Mouse (Mus musculus) thymus, adult 2 months (tissue): Measurements from ENCODE around the gene Gm6793. TPM values are rescaled to one million over a fixed set of nuclear protein-coding genes. Genes with fewer than 3 reads are reported as not detected.

ENCODE experiments used
- DNase-seq: peaks from one replicate; pipeline ENCODE4 v3.0.0; 2021
- H3K27ac ChIP-seq: fragments of 200-500 bp; 2 replicates; pipeline ENCODE4 v1.5.1; 2012; ENCODE audit warnings: low read length, control low read depth; ENCODE audit not compliant: control insufficient read depth, insufficient read depth
- H3K27me3 ChIP-seq: fragments of 200-500 bp; 2 replicates; pipeline ENCODE4 v1.6.1; 2012; ENCODE audit warnings: mild to moderate bottlenecking, low read length, moderate library complexity, mixed read lengths; ENCODE audit not compliant: control insufficient read depth, insufficient read depth
- H3K36me3 ChIP-seq: fragments of 200-500 bp; 2 replicates; pipeline ENCODE4 v1.6.1; 2012; ENCODE audit warnings: mild to moderate bottlenecking, low read length, moderate library complexity; ENCODE audit not compliant: control insufficient read depth, insufficient read depth
- H3K4me1 ChIP-seq: fragments of 200-500 bp; replicated peaks from 2 replicates; pipeline ENCODE4 v1.6.1; 2012; ENCODE audit warnings: low read length; ENCODE audit not compliant: control insufficient read depth, insufficient read depth
- H3K4me3 ChIP-seq: fragments of 200-500 bp; 2 replicates; pipeline ENCODE4 v1.5.1; 2012; ENCODE audit warnings: mild to moderate bottlenecking, low read length, control low read depth, moderate library complexity; ENCODE audit not compliant: control insufficient read depth, insufficient read depth
- CTCF ChIP-seq: fragments of 200-500 bp; IDR thresholded peaks from 2 replicates; pipeline ENCODE4 v1.5.1; 2012; ENCODE audit warnings: mild to moderate bottlenecking, control low read depth, low read length, moderate library complexity, borderline replicate concordance; ENCODE audit not compliant: control insufficient read depth, poor library complexity, insufficient read depth; ENCODE audit errors: extremely low read depth
- POLR2A ChIP-seq: fragments of 200-500 bp; IDR thresholded peaks from 2 replicates; pipeline ENCODE4 v1.6.1; 2012; ENCODE audit warnings: mild to moderate bottlenecking, low read length, control low read depth, moderate library complexity; ENCODE audit not compliant: control insufficient read depth, poor library complexity, insufficient read depth; ENCODE audit errors: extremely low read depth
- WGBS: fragments of 180-500 bp; shearing (Covaris S2); methylation state at CpG from one replicate; pipeline ENCODE4 v1.1.7; 2018; 5-methylcytosine and 5-hydroxymethylcytosine counted together
- polyA plus RNA-seq: library from polyadenylated mRNA; depleted of rRNA; stranded (reverse); fragments of >200 nt; gene quantifications from 2 replicates; pipeline ENCODE4 v1.2.3, GENCODE M21; 2012; rRNA removed

Gm6793 gene
- polyA plus RNA-seq = not detected in 2 replicates

DNA sequence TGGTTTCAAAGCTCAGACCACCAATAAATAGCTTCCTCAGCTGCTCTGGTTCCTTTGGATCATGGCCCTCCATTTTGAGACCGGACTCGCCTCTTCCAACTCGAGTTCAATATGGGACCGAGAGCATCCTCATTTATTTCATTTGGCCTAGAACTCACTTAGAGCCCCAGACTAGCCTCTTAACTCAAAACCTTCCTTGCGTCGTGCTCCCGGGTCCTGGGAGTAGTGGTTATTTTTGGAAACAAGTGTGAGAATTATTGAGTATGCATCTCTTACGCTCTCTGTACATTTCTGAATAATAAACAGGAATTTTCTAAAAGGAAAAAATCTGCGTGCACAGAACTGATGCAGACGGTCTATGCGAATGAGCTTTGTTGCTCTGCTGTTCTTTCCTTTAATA, at the start of gene Gm6793:
Gene Gm6793 (minus strand): TSS at position 101 of the 400 bp plus-strand sequence.
- no peaks in the 10 kb centered on the region for H3K27me3 ChIP-seq

DNA sequence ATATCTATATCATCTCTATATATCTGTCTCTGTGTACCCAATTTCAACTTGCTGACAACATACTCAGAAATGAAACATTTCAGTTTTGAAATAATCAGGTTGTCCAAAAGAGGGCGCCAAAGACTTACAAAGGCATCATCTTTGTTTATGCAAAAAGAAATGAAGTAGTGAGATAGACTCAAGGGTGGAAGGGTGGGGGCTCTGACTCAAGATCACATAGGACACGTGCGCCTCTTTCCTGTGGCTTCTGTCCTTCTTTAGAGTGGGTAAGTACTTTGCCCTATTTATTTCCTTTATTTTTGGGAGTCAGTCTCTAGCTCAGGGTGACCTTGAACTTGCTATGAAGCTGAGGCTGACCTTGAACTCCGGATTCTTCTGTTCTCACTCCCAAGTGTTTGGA, 46.5 kb upstream of the Gm6793 start:
- 34% methylated on average over 4 of the region's 4 CpGs for WGBS
- TF ChIP-seq POLR2A (no peak), CTCF (no peak)
- DNase-seq = peak; percentile 11
- Histone ChIP-seq H3K4me3 (no peak overlapping the region), H3K27ac (no peak overlapping the region), H3K27me3 (no peaks in the 10 kb centered on the region), H3K4me1 (no peaks in the 10 kb centered on the region; the same call in 1 of the 2 replicates), H3K36me3 (no peaks in the 10 kb centered on the region)

More for the DNA sequence above, at the start of gene Gm6793:
- no peak within 1 kb of the TSS for H3K4me3 ChIP-seq
- no peak within 1 kb of the TSS for H3K27ac ChIP-seq
- H3K36me3 ChIP-seq = peaks cover 16% of the 10 kb centered on the region
- WGBS = 96% methylated on average over 11 of the region's 11 CpGs
- peaks cover 2% of the 10 kb centered on the region; the same call in 1 of the 2 replicates for H3K4me1 ChIP-seq
- no peak for DNase-seq
- TF ChIP-seq POLR2A (no peak), CTCF (no peak)

DNA sequence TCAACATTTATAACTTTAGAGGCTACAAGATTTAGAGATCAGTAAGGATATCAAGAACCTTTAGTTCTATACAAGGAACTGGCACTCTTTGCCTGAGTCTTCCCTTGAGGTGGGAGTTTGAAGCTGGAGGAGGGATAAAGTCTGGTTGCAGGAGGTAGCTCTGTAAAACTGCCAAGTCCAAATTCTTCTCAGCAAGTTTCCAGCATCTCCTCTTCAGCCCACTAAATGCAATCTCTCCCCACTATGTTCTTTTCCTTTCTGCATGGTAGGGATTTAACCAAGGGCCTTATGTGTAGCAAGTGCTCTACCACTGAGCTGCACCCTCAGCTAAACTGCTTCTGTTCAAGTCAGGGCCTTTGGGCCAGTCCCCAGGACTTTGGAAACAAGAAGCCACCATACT, 39.6 kb upstream of the Gm6793 start:
- no peaks in the 10 kb centered on the region for H3K4me1 ChIP-seq
- TF ChIP-seq CTCF (no peak), POLR2A (no peak)
- no peak for DNase-seq

DNA sequence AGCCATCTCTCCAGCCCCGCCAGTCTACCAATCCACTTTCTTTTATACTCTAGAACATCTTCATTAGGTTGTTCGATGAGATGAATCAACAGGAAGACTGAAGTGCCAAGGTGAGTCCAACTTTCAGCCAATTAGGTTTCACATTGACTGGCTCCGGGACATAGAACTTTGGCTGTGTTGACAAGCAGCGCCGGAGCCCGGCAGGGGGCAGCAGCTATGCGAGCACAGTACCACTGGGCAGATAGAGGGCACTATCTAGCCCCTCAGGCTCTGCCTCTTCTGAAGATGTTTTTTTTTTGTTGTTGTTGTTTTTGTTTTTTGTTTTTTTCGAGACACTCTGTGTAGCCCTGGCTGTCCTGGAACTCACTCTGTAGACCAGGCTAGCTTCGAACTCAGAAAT, 36.7 kb upstream of the Gm6793 start:
- no peaks in the 10 kb centered on the region for H3K4me1 ChIP-seq
- DNase-seq = no peak
- no peak overlapping the region for H3K4me3 ChIP-seq
- no peaks in the 10 kb centered on the region for H3K27me3 ChIP-seq
- no peak overlapping the region for H3K27ac ChIP-seq
- H3K36me3 ChIP-seq = no peaks in the 10 kb centered on the region
- TF ChIP-seq CTCF (0 out of 2 replicates have a peak, but pooled peaks have one; percentile 16), POLR2A (no peak)
- 84% methylated on average over 9 of the region's 9 CpGs for WGBS

More for the DNA sequence above, 39.6 kb upstream of the Gm6793 start:
- Histone ChIP-seq H3K36me3 (no peaks in the 10 kb centered on the region), H3K4me3 (no peak overlapping the region), H3K27me3 (no peaks in the 10 kb centered on the region), H3K27ac (no peak overlapping the region)

DNA sequence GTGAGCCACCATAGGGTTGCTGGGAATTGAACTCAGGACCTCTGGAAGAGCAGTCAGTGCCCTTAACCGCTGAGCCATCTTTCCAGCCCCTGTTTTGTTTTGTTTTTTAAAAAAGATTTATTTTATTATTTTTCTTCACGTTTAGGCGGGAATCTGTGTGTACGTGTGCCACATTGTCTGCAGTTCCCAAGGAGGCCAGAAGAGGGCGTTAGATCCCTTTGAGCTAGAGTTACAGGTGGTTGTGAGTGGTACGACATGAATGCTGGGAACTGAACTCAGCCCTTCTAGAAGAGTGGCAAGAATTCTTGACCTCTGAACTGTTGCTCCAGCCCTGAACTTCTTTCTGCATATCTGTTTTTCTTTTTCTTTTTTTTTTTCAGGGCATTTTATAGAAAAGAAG, 35.1 kb upstream of the Gm6793 start:
- Histone ChIP-seq H3K4me1 (no peaks in the 10 kb centered on the region), H3K27me3 (no peaks in the 10 kb centered on the region), H3K4me3 (no peak overlapping the region), H3K27ac (no peak overlapping the region), H3K36me3 (no peaks in the 10 kb centered on the region)
- TF ChIP-seq CTCF (no peak), POLR2A (no peak)
- DNase-seq = no peak
- 85% methylated on average over 6 of the region's 6 CpGs for WGBS

DNA sequence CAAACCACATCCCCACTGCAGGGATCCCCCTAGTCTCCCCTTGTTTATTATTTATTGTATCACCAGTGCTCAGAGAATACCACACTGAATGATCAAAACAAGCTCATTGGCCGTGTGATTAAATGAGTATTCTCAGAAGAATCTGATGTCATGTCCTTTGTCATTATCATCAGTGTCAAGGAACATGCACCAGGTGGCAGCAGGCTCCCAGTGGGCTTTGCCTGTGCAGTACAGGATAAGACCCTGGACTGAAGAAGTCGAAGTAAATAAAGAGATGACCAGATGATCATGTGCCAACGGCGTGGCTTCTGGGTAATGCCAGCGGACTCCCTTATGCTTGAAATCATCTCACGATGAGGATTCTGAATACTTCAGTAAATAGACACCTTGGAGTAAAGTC, 33.5 kb upstream of the Gm6793 start:
- no peaks in the 10 kb centered on the region for H3K4me1 ChIP-seq
- 86% methylated on average over 6 of the region's 6 CpGs for WGBS
- no peak for TF ChIP-seq POLR2A
- TF ChIP-seq CTCF = no peak

DNA sequence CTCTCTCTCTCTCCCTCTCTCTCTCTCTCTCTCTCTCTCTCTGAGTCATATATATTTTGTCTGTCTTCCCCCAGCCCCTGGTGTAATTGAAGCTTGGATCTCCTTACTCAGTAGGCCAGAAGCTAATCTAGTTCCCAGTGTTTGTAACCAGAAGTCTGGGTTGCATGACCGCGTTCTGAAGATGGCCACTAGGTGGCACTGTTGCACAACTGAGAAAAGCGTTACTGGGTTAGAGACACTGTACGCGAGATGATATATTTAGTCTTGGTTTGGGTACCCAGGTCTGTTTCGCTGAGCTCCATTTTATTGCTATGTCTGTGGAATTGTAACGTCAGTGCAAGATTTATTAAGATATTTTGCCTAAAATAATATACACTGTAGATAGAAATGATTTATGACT, 31.1 kb upstream of the Gm6793 start:
- Histone ChIP-seq H3K4me3 (no peak overlapping the region), H3K27me3 (no peaks in the 10 kb centered on the region), H3K4me1 (no peaks in the 10 kb centered on the region), H3K36me3 (no peaks in the 10 kb centered on the region), H3K27ac (no peak overlapping the region)
- peak; percentile 70 for DNase-seq
- TF ChIP-seq CTCF (no peak), POLR2A (no peak)
- 3% methylated on average over 7 of the region's 7 CpGs for WGBS

More for the DNA sequence above, 33.5 kb upstream of the Gm6793 start:
- Histone ChIP-seq H3K27me3 (no peaks in the 10 kb centered on the region), H3K36me3 (no peaks in the 10 kb centered on the region), H3K27ac (no peak overlapping the region), H3K4me3 (no peak overlapping the region)
- no peak for DNase-seq
